Mouse (Mus musculus) 3T3-L1 (cell line): ENCODE results near the gene Sptbn4.

Source experiments
- DNase-seq: peaks from one replicate; pipeline ENCODE4 v3.0.0-alpha.2; 2015; ENCODE audit warnings: low read depth, low spot score

The Sptbn4 gene

GRCm38 (mm10) chr7:27474490-27474954, 27.0 kb upstream of the Sptbn4 start:
- DNase-seq = peak; percentile 98

GRCm38 (mm10) chr7:27473835-27474489, 26.5 kb upstream of the Sptbn4 start:
- DNase-seq = peak; percentile 65

GRCm38 (mm10) chr7:27473156-27473834, 25.8 kb upstream of the Sptbn4 start, which contains the start of gene Sertad3:
TSS of gene Sertad3 (plus strand) at chr7:27473768.
- DNase-seq = peak; percentile 95

- peak; percentile 14 for DNase-seq
Measured at GRCm38 (mm10) chr7:27472596-27472995, 25.1 kb upstream of the Sptbn4 start.

- DNase-seq = no peak
Measured at GRCm38 (mm10) chr7:27471390-27472120, 24.1 kb upstream of the Sptbn4 start.

- peak; percentile 14 for DNase-seq
Measured at GRCm38 (mm10) chr7:27467648-27468047, 20.2 kb upstream of the Sptbn4 start.

- no peak for DNase-seq
Measured at GRCm38 (mm10) chr7:27460477-27460876, 13.0 kb upstream of the Sptbn4 start.

- no peak for DNase-seq
Measured at GRCm38 (mm10) chr7:27459640-27460039, 12.2 kb upstream of the Sptbn4 start.

- no peak for DNase-seq
Measured at GRCm38 (mm10) chr7:27458614-27459013, 11.1 kb upstream of the Sptbn4 start.

GRCm38 (mm10) chr7:27455273-27455672, 7.8 kb upstream of the Sptbn4 start:
- no peak for DNase-seq

- no peak for DNase-seq
Measured at GRCm38 (mm10) chr7:27454461-27455121, 7.1 kb upstream of the Sptbn4 start.

- DNase-seq = no peak
Measured at GRCm38 (mm10) chr7:27452206-27452770, 4.8 kb upstream of the Sptbn4 start.

GRCm38 (mm10) chr7:27451359-27451758, 3.9 kb upstream of the Sptbn4 start:
- DNase-seq = no peak

GRCm38 (mm10) chr7:27449256-27449862, 1.9 kb upstream of the Sptbn4 start:
- peak; percentile 93 for DNase-seq

GRCm38 (mm10) chr7:27448421-27449206, 1.1 kb upstream of the Sptbn4 start:
- DNase-seq = peak; percentile 26

GRCm38 (mm10) chr7:27446521-27447418, 716 bp downstream of the Sptbn4 start:
- no peak for DNase-seq

- no peak for DNase-seq
Measured at GRCm38 (mm10) chr7:27446051-27446450, 1.4 kb downstream of the Sptbn4 start.

GRCm38 (mm10) chr7:27440014-27440413, 7.5 kb downstream of the Sptbn4 start:
- DNase-seq = no peak

- DNase-seq = peak; percentile 54
Measured at GRCm38 (mm10) chr7:27437544-27437943, 9.9 kb downstream of the Sptbn4 start.
